Mouse (Mus musculus) liver, embryonic 14.5 days (tissue): ENCODE data around the gene Rtn4rl2.

Source experiments
- CTCF ChIP-seq: IDR thresholded peaks from 2 replicates; pipeline ENCODE4 v1.5.1; 2016; ENCODE audit warnings: antibody characterized with exemption, low read depth, control low read depth
- EP300 ChIP-seq: IDR thresholded peaks from 2 replicates; pipeline ENCODE4 v1.6.1; 2016; ENCODE audit warnings: antibody characterized with exemption, low read depth

DNA sequence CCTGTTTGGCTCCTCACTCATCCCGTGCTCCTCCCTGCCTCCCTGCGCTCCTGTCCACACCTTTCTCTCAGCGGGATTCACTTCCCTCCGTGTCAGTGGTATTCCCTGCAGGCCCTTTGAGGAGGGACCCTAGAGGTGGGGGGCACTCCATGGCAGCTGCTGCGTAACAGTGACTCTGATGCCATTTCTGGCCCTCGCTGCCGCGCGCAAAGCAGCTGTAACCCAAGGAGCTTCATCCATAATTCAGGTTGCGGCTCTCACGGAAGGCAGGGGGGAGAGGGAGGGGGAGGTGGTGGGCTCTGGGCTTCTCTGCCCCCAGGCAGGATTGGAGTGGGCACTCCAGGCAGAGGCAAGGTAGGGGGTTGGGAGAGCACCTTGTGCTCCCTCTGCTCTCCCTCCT is 3.0 kb downstream of the Rtn4rl2 start:
- TF ChIP-seq EP300, result no peak
- TF ChIP-seq CTCF, result no peak
